Mouse (Mus musculus): Measurements from ENCODE around the gene Tcfl5. TPM values are rescaled to one million over a fixed set of nuclear protein-coding genes. Genes with fewer than 3 reads are reported as not detected.

Gene Tcfl5
- polyA plus RNA-seq, 1 experiment from 2014 or later, result 0.13 TPM

- no peaks in the 10 kb centered on the region; the same call in 1 of the 2 replicates for H3K4me1 ChIP-seq (replicated peaks; ENCODE audit: insufficient read depth, low read length)
- 38% methylated on average over 6 of the region's 6 CpGs for WGBS
- DNase-seq (ENCODE audit: low spot score) (no peak), ATAC-seq (replicated peaks; ENCODE audit: low FRiP score, low read depth) (no peak)
- H3K4me3 ChIP-seq (replicated peaks; ENCODE audit: low read depth, low read length), result no peak overlapping the region
- H3K4me2 ChIP-seq (ENCODE audit: low read length), result no peak overlapping the region
- H3K36me3 ChIP-seq (ENCODE audit: insufficient read depth, low read length), result no peaks in the 10 kb centered on the region
- no peak for TF ChIP-seq CTCF (IDR thresholded peaks at IDR 0.05; ENCODE audit: low read depth)
- H3K27ac ChIP-seq, result no peak overlapping the region
- H3K9ac ChIP-seq (ENCODE audit: low read depth, low read length), result no peak overlapping the region
- no peaks in the 10 kb centered on the region for H3K9me3 ChIP-seq (replicated peaks; ENCODE audit: low read length)
- no peaks in the 10 kb centered on the region for H3K27me3 ChIP-seq (ENCODE audit: insufficient read depth, low read length)
Measured at GRCm38 (mm10) chr2:180655150-180655549, 12.6 kb upstream of the Tcfl5 start.

- Histone ChIP-seq H3K27me3 (ENCODE audit: insufficient read depth, low read length) (no peaks in the 10 kb centered on the region), H3K36me3 (ENCODE audit: insufficient read depth, low read length) (no peaks in the 10 kb centered on the region), H3K4me3 (replicated peaks; ENCODE audit: low read depth, low read length) (no peak overlapping the region), H3K4me2 (ENCODE audit: low read length) (no peak overlapping the region), H3K27ac (no peak overlapping the region), H3K4me1 (replicated peaks; ENCODE audit: insufficient read depth, low read length) (no peaks in the 10 kb centered on the region; the same call in 1 of the 2 replicates), H3K9me3 (replicated peaks; ENCODE audit: low read length) (no peaks in the 10 kb centered on the region), H3K9ac (ENCODE audit: low read depth, low read length) (no peak overlapping the region)
- TF ChIP-seq CTCF (IDR thresholded peaks at IDR 0.05; ENCODE audit: low read depth), result no peak
- WGBS, result 79% methylated on average over 7 of the region's 7 CpGs
- no peak for ATAC-seq (replicated peaks; ENCODE audit: low FRiP score, low read depth)
- DNase-seq (ENCODE audit: low spot score), result no peak
Measured at GRCm38 (mm10) chr2:180654666-180655065, 12.2 kb upstream of the Tcfl5 start.

GRCm38 (mm10) chr2:180646841-180647240, 4.3 kb upstream of the Tcfl5 start:
- no peak for TF ChIP-seq CTCF (IDR thresholded peaks at IDR 0.05; ENCODE audit: low read depth)
- H3K36me3 ChIP-seq (ENCODE audit: insufficient read depth, low read length), result no peaks in the 10 kb centered on the region

GRCm38 (mm10) chr2:180643626-180644025, 1.1 kb upstream of the Tcfl5 start:
- no peak overlapping the region for H3K27ac ChIP-seq
- H3K4me1 ChIP-seq (replicated peaks; ENCODE audit: insufficient read depth, low read length), result no peaks in the 10 kb centered on the region
- TF ChIP-seq CTCF (IDR thresholded peaks at IDR 0.05; ENCODE audit: low read depth), result no peak
- DNase-seq (ENCODE audit: low spot score), result no peak
- ATAC-seq (replicated peaks; ENCODE audit: low FRiP score, low read depth), result no peak
- no peak overlapping the region for H3K4me3 ChIP-seq (replicated peaks; ENCODE audit: low read depth, low read length)
- H3K36me3 ChIP-seq (ENCODE audit: insufficient read depth, low read length), result no peaks in the 10 kb centered on the region
- no peak overlapping the region for H3K4me2 ChIP-seq (ENCODE audit: low read length)
- H3K9ac ChIP-seq (ENCODE audit: low read depth, low read length), result no peak overlapping the region
- peaks cover 7% of the 10 kb centered on the region for H3K9me3 ChIP-seq (replicated peaks; ENCODE audit: low read length)
- peaks cover 19% of the 10 kb centered on the region for H3K27me3 ChIP-seq (ENCODE audit: insufficient read depth, low read length)

More at GRCm38 (mm10) chr2:180646841-180647240, 4.3 kb upstream of the Tcfl5 start:
- Histone ChIP-seq H3K27ac (no peak overlapping the region), H3K4me2 (ENCODE audit: low read length) (no peak overlapping the region), H3K9ac (ENCODE audit: low read depth, low read length) (no peak overlapping the region), H3K4me1 (replicated peaks; ENCODE audit: insufficient read depth, low read length) (no peaks in the 10 kb centered on the region), H3K9me3 (replicated peaks; ENCODE audit: low read length) (peaks cover 7% of the 10 kb centered on the region), H3K4me3 (replicated peaks; ENCODE audit: low read depth, low read length) (no peak overlapping the region), H3K27me3 (ENCODE audit: insufficient read depth, low read length) (peaks cover 4% of the 10 kb centered on the region)
- ATAC-seq (replicated peaks; ENCODE audit: low FRiP score, low read depth), result no peak
- DNase-seq (ENCODE audit: low spot score), result no peak

- Histone ChIP-seq H3K4me1 (replicated peaks; ENCODE audit: insufficient read depth, low read length) (no peaks in the 10 kb centered on the region), H3K27me3 (ENCODE audit: insufficient read depth, low read length) (peaks cover 19% of the 10 kb centered on the region), H3K36me3 (ENCODE audit: insufficient read depth, low read length) (no peaks in the 10 kb centered on the region), H3K9ac (ENCODE audit: low read depth, low read length) (0 out of 2 replicates have a peak overlapping the region, but pooled peaks have one; percentile 9), H3K9me3 (replicated peaks; ENCODE audit: low read length) (peaks cover 7% of the 10 kb centered on the region), H3K4me2 (ENCODE audit: low read length) (peak overlapping the region; percentile 43), H3K27ac (no peak overlapping the region), H3K4me3 (replicated peaks; ENCODE audit: low read depth, low read length) (peak overlapping the region; percentile 28)
- no peak for TF ChIP-seq CTCF (IDR thresholded peaks at IDR 0.05; ENCODE audit: low read depth)
- no peak for ATAC-seq (replicated peaks; ENCODE audit: low FRiP score, low read depth)
- WGBS, result 4% methylated on average over 97 of the region's 112 CpGs
- DNase-seq (ENCODE audit: low spot score), result no peak
Measured at GRCm38 (mm10) chr2:180641576-180642554, 643 bp downstream of the Tcfl5 start.

GRCm38 (mm10) chr2:180611882-180612281, 30.6 kb downstream of the Tcfl5 start:
- Histone ChIP-seq H3K27ac (no peak overlapping the region), H3K9me3 (replicated peaks; ENCODE audit: low read length) (no peaks in the 10 kb centered on the region), H3K4me2 (ENCODE audit: low read length) (no peak overlapping the region), H3K27me3 (ENCODE audit: insufficient read depth, low read length) (no peaks in the 10 kb centered on the region), H3K4me1 (replicated peaks; ENCODE audit: insufficient read depth, low read length) (no peaks in the 10 kb centered on the region), H3K4me3 (replicated peaks; ENCODE audit: low read depth, low read length) (no peak overlapping the region), H3K9ac (ENCODE audit: low read depth, low read length) (no peak overlapping the region), H3K36me3 (ENCODE audit: insufficient read depth, low read length) (no peaks in the 10 kb centered on the region)
- ATAC-seq (replicated peaks; ENCODE audit: low FRiP score, low read depth) (no peak), DNase-seq (ENCODE audit: low spot score) (no peak)
- 66% methylated on average over 2 of the region's 2 CpGs for WGBS
- TF ChIP-seq CTCF (IDR thresholded peaks at IDR 0.05; ENCODE audit: low read depth), result no peak
